Mouse (Mus musculus) cerebellum, adult 2 months (tissue): Measurements from ENCODE around the gene Ankrd11. TPM values are rescaled to one million over a fixed set of nuclear protein-coding genes. Genes with fewer than 3 reads are reported as not detected.
A peak's percentile ranks its signal among the peaks of the same experiment; 100 is the strongest.

Source experiments
- DNase-seq, 2 experiments: peaks; one replicate each; pipeline ENCODE4 v3.0.0; 2021
- H3K27ac ChIP-seq: fragments of 200-500 bp; 2 replicates; pipeline ENCODE4 v1.5.1; 2012; ENCODE audit warnings: low read length, control low read depth, inconsistent platforms; ENCODE audit not compliant: insufficient read depth
- H3K27me3 ChIP-seq: fragments of 200-500 bp; 2 replicates; pipeline ENCODE4 v1.6.1; 2012; ENCODE audit warnings: inconsistent platforms, mild to moderate bottlenecking, low read length, moderate library complexity; ENCODE audit not compliant: control insufficient read depth, insufficient read depth
- H3K4me1 ChIP-seq: fragments of 200-500 bp; 2 replicates; pipeline ENCODE4 v1.6.1; 2011; ENCODE audit warnings: low read length; ENCODE audit not compliant: control insufficient read depth, insufficient read depth
- H3K4me3 ChIP-seq: fragments of 200-500 bp; replicated peaks from 2 replicates; pipeline ENCODE3; 2011; ENCODE audit warnings: mild to moderate bottlenecking, low read depth, low read length, control low read depth; ENCODE audit not compliant: insufficient read depth
- CTCF ChIP-seq: fragments of 200-500 bp; IDR thresholded peaks from 2 replicates; pipeline ENCODE4 v1.5.1; 2011; ENCODE audit warnings: low read depth, mild to moderate bottlenecking, control low read depth, low read length, moderate library complexity, borderline replicate concordance; ENCODE audit not compliant: insufficient read depth
- POLR2A ChIP-seq: fragments of 200-500 bp; IDR thresholded peaks from 2 replicates; pipeline ENCODE4 v1.6.1; 2011; ENCODE audit warnings: low read length, control low read depth, borderline replicate concordance; ENCODE audit not compliant: insufficient read depth
- WGBS: fragments of 180-500 bp; shearing (Covaris S2); methylation state at CpG from one replicate; pipeline ENCODE4 v1.1.7; 2018; 5-methylcytosine and 5-hydroxymethylcytosine counted together
- polyA plus RNA-seq: library from polyadenylated mRNA; depleted of rRNA; stranded (reverse); fragments of >200 nt; gene quantifications from 2 replicates; pipeline ENCODE4 v1.2.3, GENCODE M21; 2012; rRNA removed

The Ankrd11 gene
- polyA plus RNA-seq, 1 experiment, result 105 TPM

- Histone ChIP-seq H3K4me3 (no peak overlapping the region), H3K27ac (no peak overlapping the region), H3K27me3 (no peaks in the 10 kb centered on the region), H3K4me1 (peaks cover 4% of the 10 kb centered on the region)
- TF ChIP-seq CTCF (no peak), POLR2A (no peak)
- WGBS, result 57% methylated on average over 4 of the region's 4 CpGs
- no peak for DNase-seq
These were observed 196.4 kb downstream of the Ankrd11 start for GRCm38 (mm10) chr8:122845662-122846061.

DNA sequence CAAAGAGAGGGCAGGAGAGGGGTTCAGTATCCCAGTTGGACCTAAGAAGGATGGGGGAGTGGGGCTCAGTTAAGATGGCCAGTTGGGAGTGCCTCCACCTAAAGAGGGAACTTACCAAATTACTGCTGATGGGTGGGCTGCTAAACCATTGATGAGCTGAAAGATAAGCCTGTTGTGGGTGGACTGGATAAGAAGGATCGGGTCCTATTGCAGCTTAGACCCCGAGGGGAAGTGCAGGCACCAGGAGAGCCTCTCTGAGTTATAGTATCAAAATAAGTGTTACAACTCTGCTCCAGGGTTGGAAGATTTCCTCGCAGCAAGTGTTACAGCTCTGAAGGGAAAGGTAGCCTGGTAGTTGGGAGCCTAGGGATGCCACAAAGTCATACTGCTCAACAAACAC is 197.9 kb downstream of the Ankrd11 start:
- H3K27ac ChIP-seq, result no peak overlapping the region
- no peaks in the 10 kb centered on the region for H3K4me1 ChIP-seq
- WGBS, result 85% methylated on average over 3 of the region's 3 CpGs
- TF ChIP-seq CTCF (no peak), POLR2A (no peak)
- no peak for DNase-seq
- no peak overlapping the region for H3K4me3 ChIP-seq
- H3K27me3 ChIP-seq, result no peaks in the 10 kb centered on the region

- no peak for DNase-seq
- 95% methylated on average over 13 of the region's 13 CpGs for WGBS
These were observed 205.4 kb downstream of the Ankrd11 start for GRCm38 (mm10) chr8:122836696-122837095.

GRCm38 (mm10) chr8:122836199-122836598 is 205.9 kb downstream of the Ankrd11 start:
- Histone ChIP-seq H3K27me3 (no peaks in the 10 kb centered on the region), H3K27ac (no peak overlapping the region), H3K4me1 (peaks cover 4% of the 10 kb centered on the region; the same call in 1 of the 2 replicates), H3K4me3 (no peak overlapping the region)
- WGBS, result 88% methylated on average over 12 of the region's 12 CpGs
- TF ChIP-seq CTCF, result no peak
- no peak for TF ChIP-seq POLR2A
- no peak for DNase-seq

More at GRCm38 (mm10) chr8:122836696-122837095, 205.4 kb downstream of the Ankrd11 start:
- Histone ChIP-seq H3K27me3 (no peaks in the 10 kb centered on the region), H3K4me1 (peaks cover 4% of the 10 kb centered on the region; the same call in 1 of the 2 replicates), H3K27ac (no peak overlapping the region), H3K4me3 (no peak overlapping the region)
- no peak for TF ChIP-seq POLR2A
- no peak for TF ChIP-seq CTCF

DNA sequence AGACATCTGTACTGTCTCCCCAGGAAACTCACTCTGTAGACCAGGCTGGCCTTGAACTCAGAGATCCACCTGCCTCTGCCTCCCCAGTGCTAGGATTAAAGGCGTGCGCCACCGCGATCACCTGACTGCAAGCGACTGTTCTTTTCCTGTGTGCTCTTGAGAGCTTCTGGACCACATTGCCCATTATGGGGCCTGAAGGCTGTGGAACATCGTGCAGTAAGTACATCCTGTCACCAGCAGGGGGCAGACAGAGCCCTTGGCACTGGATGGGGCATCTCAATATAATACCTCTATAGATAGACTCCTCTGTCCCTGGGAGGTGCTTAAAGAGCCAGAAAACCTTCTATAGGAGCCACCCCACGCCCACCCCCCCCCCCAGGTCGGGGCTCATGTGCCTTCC is 207.1 kb downstream of the Ankrd11 start:
- TF ChIP-seq POLR2A, result no peak
- TF ChIP-seq CTCF, result peak; percentile 93
- Histone ChIP-seq H3K27ac (no peak overlapping the region), H3K27me3 (no peaks in the 10 kb centered on the region), H3K4me3 (no peak overlapping the region), H3K4me1 (peaks cover 4% of the 10 kb centered on the region)
- 13% methylated on average over 8 of the region's 8 CpGs for whole genome bisulfite sequencing
- DNase-seq, result peak; percentile 85 to 88

- Histone ChIP-seq H3K27ac (no peak overlapping the region), H3K27me3 (no peaks in the 10 kb centered on the region), H3K4me3 (no peak overlapping the region), H3K4me1 (peaks cover 5% of the 10 kb centered on the region)
- TF ChIP-seq CTCF, result no peak
- TF ChIP-seq POLR2A, result no peak
- WGBS, result 84% methylated on average over 8 of the region's 8 CpGs
- no peak for DNase-seq
These were observed 207.7 kb downstream of the Ankrd11 start for GRCm38 (mm10) chr8:122834416-122834815.

Other genes with a start within 250 kb of the Ankrd11 start
- gene Cdh15, start 194.3 kb downstream of the Ankrd11 start, polyA plus RNA-seq, result 26.5 and 34.3 TPM in 2 replicates
- gene Spg7, start 20.7 kb upstream of the Ankrd11 start, polyA plus RNA-seq, result 103 and 104 TPM in 2 replicates
- gene Rpl13, start 60.1 kb upstream of the Ankrd11 start, polyA plus RNA-seq, result 829 and 864 TPM in 2 replicates
- gene Cpne7, start 75.1 kb upstream of the Ankrd11 start, polyA plus RNA-seq, result 6.2 and 7.1 TPM in 2 replicates
- gene Sult5a1, start 116.0 kb upstream of the Ankrd11 start, polyA plus RNA-seq, result 0.39 and 0.60 TPM in 2 replicates
- gene Dpep1, start 144.0 kb upstream of the Ankrd11 start, polyA plus RNA-seq, result 0.16 and 0.59 TPM in 2 replicates
- 95.0 and 98.2 TPM in 2 replicates for gene Chmp1a, start 170.5 kb upstream of the Ankrd11 start, polyA plus RNA-seq
- 6.4 TPM in 2 replicates for gene Spata33, start 170.6 kb upstream of the Ankrd11 start, polyA plus RNA-seq
- gene Cdk10, start 182.6 kb upstream of the Ankrd11 start, polyA plus RNA-seq, result 92.1 and 97.0 TPM in 2 replicates
- 18.5 and 22.1 TPM in 2 replicates for gene Spata2l, start 194.0 kb upstream of the Ankrd11 start, polyA plus RNA-seq
- gene Zfp276, start 211.9 kb upstream of the Ankrd11 start, polyA plus RNA-seq, result 33.5 and 36.8 TPM in 2 replicates
- gene Vps9d1, start 212.1 kb upstream of the Ankrd11 start, polyA plus RNA-seq, result 83.7 and 86.7 TPM in 2 replicates